Mouse (Mus musculus): ENCODE measurements around the gene Ascc3. TPM values are rescaled to one million over a fixed set of nuclear protein-coding genes. Genes with fewer than 3 reads are reported as not detected.
A peak's percentile ranks its signal among the peaks of the same experiment; 100 is the strongest.

Gene Ascc3
- polyA plus RNA-seq, 1 experiment from 2014 or later = 13.1 TPM

- no peaks in the 10 kb centered on the region for H3K27me3 ChIP-seq (replicated peaks; ENCODE audit: insufficient read depth, low read length)
- H3K4me3 ChIP-seq (ENCODE audit: low read depth, low read length) = no peak overlapping the region
- no peaks in the 10 kb centered on the region for H3K36me3 ChIP-seq (ENCODE audit: insufficient read depth, low read length)
- ATAC-seq (no peak), DNase-seq (ENCODE audit: low spot score) (no peak)
- H3K4me1 ChIP-seq (ENCODE audit: insufficient read depth, low read depth, low read length) = no peaks in the 10 kb centered on the region
- TF ChIP-seq EP300 (IDR thresholded peaks at IDR 0.05) (no peak), CTCF (IDR thresholded peaks at IDR 0.05) (no peak)
- no peak overlapping the region for H3K27ac ChIP-seq (ENCODE audit: low read length)
- no peak overlapping the region for H3K9ac ChIP-seq (replicated peaks; ENCODE audit: low read depth)
- H3K4me2 ChIP-seq (replicated peaks; ENCODE audit: low read depth, low read length) = no peak overlapping the region
- H3K9me3 ChIP-seq (ENCODE audit: low read length) = no peaks in the 10 kb centered on the region
Measured at GRCm38 (mm10) chr10:50690324-50690723, 97.9 kb downstream of the Ascc3 start.

GRCm38 (mm10) chr10:50698836-50699433 lies 106.5 kb downstream of the Ascc3 start:
- no peak for ATAC-seq
- 57% methylated on average over 4 of the region's 4 CpGs for WGBS

GRCm38 (mm10) chr10:50701736-50702135 lies 109.3 kb downstream of the Ascc3 start:
- WGBS = 63% methylated on average over 2 of the region's 2 CpGs
- H3K27me3 ChIP-seq (replicated peaks; ENCODE audit: insufficient read depth, low read length) = no peaks in the 10 kb centered on the region
- H3K4me1 ChIP-seq (ENCODE audit: insufficient read depth, low read depth, low read length) = no peaks in the 10 kb centered on the region
- no peak overlapping the region for H3K9ac ChIP-seq (replicated peaks; ENCODE audit: low read depth)
- no peak overlapping the region for H3K4me2 ChIP-seq (replicated peaks; ENCODE audit: low read depth, low read length)
- no peak overlapping the region for H3K27ac ChIP-seq (ENCODE audit: low read length)
- TF ChIP-seq CTCF (IDR thresholded peaks at IDR 0.05) = no peak
- TF ChIP-seq EP300 (IDR thresholded peaks at IDR 0.05) = no peak
- no peaks in the 10 kb centered on the region; the same call in 1 of the 2 replicates for H3K36me3 ChIP-seq (ENCODE audit: insufficient read depth, low read length)
- DNase-seq (ENCODE audit: low spot score) (no peak), ATAC-seq (no peak)
- H3K4me3 ChIP-seq (ENCODE audit: low read depth, low read length) = no peak overlapping the region
- H3K9me3 ChIP-seq (ENCODE audit: low read length) = no peaks in the 10 kb centered on the region

More at GRCm38 (mm10) chr10:50698836-50699433, 106.5 kb downstream of the Ascc3 start:
- H3K4me1 ChIP-seq (ENCODE audit: insufficient read depth, low read depth, low read length) = no peaks in the 10 kb centered on the region
- peak; percentile 69 for DNase-seq (ENCODE audit: low spot score)
- H3K36me3 ChIP-seq (ENCODE audit: insufficient read depth, low read length) = no peaks in the 10 kb centered on the region; the same call in 1 of the 2 replicates
- no peaks in the 10 kb centered on the region for H3K9me3 ChIP-seq (ENCODE audit: low read length)
- TF ChIP-seq CTCF (IDR thresholded peaks at IDR 0.05) (peak; percentile 60), EP300 (IDR thresholded peaks at IDR 0.05) (no peak)
- H3K4me3 ChIP-seq (ENCODE audit: low read depth, low read length) = no peak overlapping the region
- H3K27me3 ChIP-seq (replicated peaks; ENCODE audit: insufficient read depth, low read length) = no peaks in the 10 kb centered on the region
- no peak overlapping the region for H3K9ac ChIP-seq (replicated peaks; ENCODE audit: low read depth)
- no peak overlapping the region for H3K27ac ChIP-seq (ENCODE audit: low read length)
- no peak overlapping the region for H3K4me2 ChIP-seq (replicated peaks; ENCODE audit: low read depth, low read length)

- no peak for ATAC-seq
- no peak overlapping the region for H3K9ac ChIP-seq (replicated peaks; ENCODE audit: low read depth)
- H3K27me3 ChIP-seq (replicated peaks; ENCODE audit: insufficient read depth, low read length) = no peaks in the 10 kb centered on the region
- H3K4me3 ChIP-seq (ENCODE audit: low read depth, low read length) = no peak overlapping the region
- 63% methylated on average over 3 of the region's 3 CpGs for WGBS
- no peaks in the 10 kb centered on the region for H3K9me3 ChIP-seq (ENCODE audit: low read length)
- H3K4me2 ChIP-seq (replicated peaks; ENCODE audit: low read depth, low read length) = no peak overlapping the region
- TF ChIP-seq EP300 (IDR thresholded peaks at IDR 0.05) = no peak
- TF ChIP-seq CTCF (IDR thresholded peaks at IDR 0.05) = no peak
- H3K36me3 ChIP-seq (ENCODE audit: insufficient read depth, low read length) = no peaks in the 10 kb centered on the region; the same call in 1 of the 2 replicates
- no peak overlapping the region for H3K27ac ChIP-seq (ENCODE audit: low read length)
- no peaks in the 10 kb centered on the region for H3K4me1 ChIP-seq (ENCODE audit: insufficient read depth, low read depth, low read length)
- no peak for DNase-seq (ENCODE audit: low spot score)
Measured at GRCm38 (mm10) chr10:50702361-50702760, 109.9 kb downstream of the Ascc3 start.

GRCm38 (mm10) chr10:50704202-50704601 lies 111.7 kb downstream of the Ascc3 start:
- H3K9ac ChIP-seq (replicated peaks; ENCODE audit: low read depth) = no peak overlapping the region
- H3K4me3 ChIP-seq (ENCODE audit: low read depth, low read length) = no peak overlapping the region
- H3K4me2 ChIP-seq (replicated peaks; ENCODE audit: low read depth, low read length) = no peak overlapping the region
- H3K27ac ChIP-seq (ENCODE audit: low read length) = no peak overlapping the region
- no peaks in the 10 kb centered on the region for H3K4me1 ChIP-seq (ENCODE audit: insufficient read depth, low read depth, low read length)
- DNase-seq (ENCODE audit: low spot score) (peak; percentile 66), ATAC-seq (peak; percentile 28; the same call in 1 of the 2 replicates)
- no peaks in the 10 kb centered on the region for H3K27me3 ChIP-seq (replicated peaks; ENCODE audit: insufficient read depth, low read length)
- 11% methylated on average over 6 of the region's 6 CpGs for WGBS
- no peaks in the 10 kb centered on the region for H3K9me3 ChIP-seq (ENCODE audit: low read length)
- H3K36me3 ChIP-seq (ENCODE audit: insufficient read depth, low read length) = no peaks in the 10 kb centered on the region; the same call in 1 of the 2 replicates
- TF ChIP-seq CTCF (IDR thresholded peaks at IDR 0.05) = peak; percentile 82
- no peak for TF ChIP-seq EP300 (IDR thresholded peaks at IDR 0.05)

GRCm38 (mm10) chr10:50704898-50705297 lies 112.4 kb downstream of the Ascc3 start:
- Histone ChIP-seq H3K4me2 (replicated peaks; ENCODE audit: low read depth, low read length) (no peak overlapping the region), H3K27ac (ENCODE audit: low read length) (no peak overlapping the region), H3K27me3 (replicated peaks; ENCODE audit: insufficient read depth, low read length) (no peaks in the 10 kb centered on the region), H3K36me3 (ENCODE audit: insufficient read depth, low read length) (no peaks in the 10 kb centered on the region; the same call in 1 of the 2 replicates), H3K9ac (replicated peaks; ENCODE audit: low read depth) (no peak overlapping the region), H3K4me1 (ENCODE audit: insufficient read depth, low read depth, low read length) (no peaks in the 10 kb centered on the region), H3K4me3 (ENCODE audit: low read depth, low read length) (no peak overlapping the region), H3K9me3 (ENCODE audit: low read length) (no peaks in the 10 kb centered on the region)
- no peak for TF ChIP-seq EP300 (IDR thresholded peaks at IDR 0.05)
- DNase-seq (ENCODE audit: low spot score) = no peak
- no peak for ATAC-seq
- 88% methylated on average over 3 of the region's 3 CpGs for WGBS
